Mouse (Mus musculus): ENCODE measurements around the gene Gab2. TPM values are rescaled to one million over a fixed set of nuclear protein-coding genes. Genes with fewer than 3 reads are reported as not detected.
A peak's percentile ranks its signal among the peaks of the same experiment; 100 is the strongest.

Gab2 gene
- polyA plus RNA-seq, 1 experiment from 2014 or later, result 10.1 TPM

GRCm38 (mm10) chr7:97076977-97077376 is 4.4 kb upstream of the Gab2 start:
- H3K4me1 ChIP-seq (ENCODE audit: control insufficient read depth, insufficient read depth, low read length), result peaks cover 5% of the 10 kb centered on the region; the same call in 1 of the 2 replicates
- H3K9me3 ChIP-seq (replicated peaks; ENCODE audit: control insufficient read depth, low read length), result no peaks in the 10 kb centered on the region
- no peaks in the 10 kb centered on the region for H3K27me3 ChIP-seq (replicated peaks; ENCODE audit: control insufficient read depth, insufficient read depth, low read length)
- no peak overlapping the region for H3K9ac ChIP-seq (ENCODE audit: low read length)
- no peak for ATAC-seq
- H3K4me3 ChIP-seq (ENCODE audit: low read depth, low read length), result no peak overlapping the region
- no peak overlapping the region for H3K27ac ChIP-seq (ENCODE audit: low read depth, low read length)
- no peak overlapping the region for H3K4me2 ChIP-seq (ENCODE audit: low read length)
- no peak for DNase-seq (ENCODE audit: low spot score)
- no peaks in the 10 kb centered on the region for H3K36me3 ChIP-seq (ENCODE audit: control insufficient read depth, insufficient read depth, low read length)

GRCm38 (mm10) chr7:97078685-97079084 is 2.7 kb upstream of the Gab2 start:
- ATAC-seq, result no peak
- WGBS, result 30% methylated on average over 4 of the region's 4 CpGs
- no peak for DNase-seq (ENCODE audit: low spot score)
- H3K36me3 ChIP-seq (ENCODE audit: control insufficient read depth, insufficient read depth, low read length), result no peaks in the 10 kb centered on the region
- H3K4me1 ChIP-seq (ENCODE audit: control insufficient read depth, insufficient read depth, low read length), result peaks cover 8% of the 10 kb centered on the region
- no peak overlapping the region for H3K27ac ChIP-seq (ENCODE audit: low read depth, low read length)
- no peaks in the 10 kb centered on the region for H3K27me3 ChIP-seq (replicated peaks; ENCODE audit: control insufficient read depth, insufficient read depth, low read length)
- no peak overlapping the region for H3K9ac ChIP-seq (ENCODE audit: low read length)
- H3K9me3 ChIP-seq (replicated peaks; ENCODE audit: control insufficient read depth, low read length), result no peaks in the 10 kb centered on the region
- H3K4me3 ChIP-seq (ENCODE audit: low read depth, low read length), result no peak overlapping the region
- H3K4me2 ChIP-seq (ENCODE audit: low read length), result no peak overlapping the region

- H3K36me3 ChIP-seq (ENCODE audit: control insufficient read depth, insufficient read depth, low read length), result no peaks in the 10 kb centered on the region
- H3K4me2 ChIP-seq (ENCODE audit: low read length), result no peak overlapping the region
- DNase-seq (ENCODE audit: low spot score) (peak; percentile 83), ATAC-seq (no peak)
- H3K4me1 ChIP-seq (ENCODE audit: control insufficient read depth, insufficient read depth, low read length), result peaks cover 8% of the 10 kb centered on the region
- H3K9me3 ChIP-seq (replicated peaks; ENCODE audit: control insufficient read depth, low read length), result no peaks in the 10 kb centered on the region
- H3K27me3 ChIP-seq (replicated peaks; ENCODE audit: control insufficient read depth, insufficient read depth, low read length), result no peaks in the 10 kb centered on the region
- H3K9ac ChIP-seq (ENCODE audit: low read length), result no peak overlapping the region
- H3K27ac ChIP-seq (ENCODE audit: low read depth, low read length), result no peak overlapping the region
- 17% methylated on average over 6 of the region's 6 CpGs for WGBS
- H3K4me3 ChIP-seq (ENCODE audit: low read depth, low read length), result no peak overlapping the region
Observed at GRCm38 (mm10) chr7:97079145-97079544, 2.2 kb upstream of the Gab2 start.

- no peaks in the 10 kb centered on the region for H3K27me3 ChIP-seq (replicated peaks; ENCODE audit: control insufficient read depth, insufficient read depth, low read length)
- 65% methylated on average over 4 of the region's 4 CpGs for WGBS
- H3K9ac ChIP-seq (ENCODE audit: low read length), result no peak overlapping the region
- no peak overlapping the region for H3K4me2 ChIP-seq (ENCODE audit: low read length)
- no peak overlapping the region for H3K4me3 ChIP-seq (ENCODE audit: low read depth, low read length)
- DNase-seq (ENCODE audit: low spot score) (no peak), ATAC-seq (no peak)
- H3K9me3 ChIP-seq (replicated peaks; ENCODE audit: control insufficient read depth, low read length), result no peaks in the 10 kb centered on the region
- H3K36me3 ChIP-seq (ENCODE audit: control insufficient read depth, insufficient read depth, low read length), result no peaks in the 10 kb centered on the region
- H3K4me1 ChIP-seq (ENCODE audit: control insufficient read depth, insufficient read depth, low read length), result peaks cover 8% of the 10 kb centered on the region
- H3K27ac ChIP-seq (ENCODE audit: low read depth, low read length), result no peak overlapping the region
Observed at GRCm38 (mm10) chr7:97079651-97080365, 1.6 kb upstream of the Gab2 start.

GRCm38 (mm10) chr7:97080621-97081241 is 655 bp upstream of the Gab2 start:
- H3K9ac ChIP-seq (ENCODE audit: low read length), result peak overlapping the region; percentile 93
- 0 out of 2 replicates have a peak overlapping the region, but pooled peaks have one; percentile 77 for H3K27ac ChIP-seq (ENCODE audit: low read depth, low read length)
- H3K4me1 ChIP-seq (ENCODE audit: control insufficient read depth, insufficient read depth, low read length), result peaks cover 8% of the 10 kb centered on the region
- H3K4me3 ChIP-seq (ENCODE audit: low read depth, low read length), result peak overlapping the region; percentile 98
- DNase-seq (ENCODE audit: low spot score) (no peak), ATAC-seq (no peak)
- H3K36me3 ChIP-seq (ENCODE audit: control insufficient read depth, insufficient read depth, low read length), result no peaks in the 10 kb centered on the region
- no peaks in the 10 kb centered on the region for H3K27me3 ChIP-seq (replicated peaks; ENCODE audit: control insufficient read depth, insufficient read depth, low read length)
- peak overlapping the region; percentile 80 for H3K4me2 ChIP-seq (ENCODE audit: low read length)
- WGBS, result 33% methylated on average over 4 of the region's 4 CpGs
- H3K9me3 ChIP-seq (replicated peaks; ENCODE audit: control insufficient read depth, low read length), result no peaks in the 10 kb centered on the region

- H3K4me2 ChIP-seq (ENCODE audit: low read length), result peak overlapping the region; percentile 80
- H3K4me1 ChIP-seq (ENCODE audit: control insufficient read depth, insufficient read depth, low read length), result peaks cover 8% of the 10 kb centered on the region
- H3K9me3 ChIP-seq (replicated peaks; ENCODE audit: control insufficient read depth, low read length), result no peaks in the 10 kb centered on the region
- DNase-seq (ENCODE audit: low spot score), result no peak
- no peak for ATAC-seq
- H3K36me3 ChIP-seq (ENCODE audit: control insufficient read depth, insufficient read depth, low read length), result no peaks in the 10 kb centered on the region
- 1% methylated on average over 34 of the region's 38 CpGs for WGBS
- peak overlapping the region; percentile 93 for H3K9ac ChIP-seq (ENCODE audit: low read length)
- peak overlapping the region; percentile 77 for H3K27ac ChIP-seq (ENCODE audit: low read depth, low read length)
- H3K27me3 ChIP-seq (replicated peaks; ENCODE audit: control insufficient read depth, insufficient read depth, low read length), result no peaks in the 10 kb centered on the region
- H3K4me3 ChIP-seq (ENCODE audit: low read depth, low read length), result peak overlapping the region; percentile 98
Observed at GRCm38 (mm10) chr7:97081959-97082218, 503 bp downstream of the Gab2 start.

- Histone ChIP-seq H3K27ac (ENCODE audit: low read depth, low read length) (peak overlapping the region; percentile 77; the same call in 1 of the 2 replicates), H3K36me3 (ENCODE audit: control insufficient read depth, insufficient read depth, low read length) (no peaks in the 10 kb centered on the region), H3K4me1 (ENCODE audit: control insufficient read depth, insufficient read depth, low read length) (peaks cover 8% of the 10 kb centered on the region), H3K4me3 (ENCODE audit: low read depth, low read length) (peak overlapping the region; percentile 98), H3K4me2 (ENCODE audit: low read length) (peak overlapping the region; percentile 80), H3K27me3 (replicated peaks; ENCODE audit: control insufficient read depth, insufficient read depth, low read length) (no peaks in the 10 kb centered on the region), H3K9me3 (replicated peaks; ENCODE audit: control insufficient read depth, low read length) (no peaks in the 10 kb centered on the region), H3K9ac (ENCODE audit: low read length) (peak overlapping the region; percentile 93)
- WGBS, result under 1% methylated on average over 34 of the region's 40 CpGs
- DNase-seq (ENCODE audit: low spot score), result peak; percentile 62
- peak; percentile 59 for ATAC-seq
Observed at GRCm38 (mm10) chr7:97082219-97083101, 1.1 kb downstream of the Gab2 start.

- Histone ChIP-seq H3K36me3 (ENCODE audit: control insufficient read depth, insufficient read depth, low read length) (no peaks in the 10 kb centered on the region), H3K27me3 (replicated peaks; ENCODE audit: control insufficient read depth, insufficient read depth, low read length) (no peaks in the 10 kb centered on the region), H3K27ac (ENCODE audit: low read depth, low read length) (no peak overlapping the region), H3K4me3 (ENCODE audit: low read depth, low read length) (no peak overlapping the region), H3K9me3 (replicated peaks; ENCODE audit: control insufficient read depth, low read length) (no peaks in the 10 kb centered on the region), H3K4me1 (ENCODE audit: control insufficient read depth, insufficient read depth, low read length) (peaks cover 8% of the 10 kb centered on the region), H3K9ac (ENCODE audit: low read length) (no peak overlapping the region), H3K4me2 (ENCODE audit: low read length) (peak overlapping the region; percentile 80; the same call in 1 of the 2 replicates)
- WGBS, result 87% methylated on average over 9 of the region's 9 CpGs
- ATAC-seq (no peak), DNase-seq (ENCODE audit: low spot score) (no peak)
Observed at GRCm38 (mm10) chr7:97083579-97083978, 2.2 kb downstream of the Gab2 start.

All from forebrain, embryonic 14.5 days (tissue).